Mouse (Mus musculus): Measurements from ENCODE around the gene Etl4.

DNA sequence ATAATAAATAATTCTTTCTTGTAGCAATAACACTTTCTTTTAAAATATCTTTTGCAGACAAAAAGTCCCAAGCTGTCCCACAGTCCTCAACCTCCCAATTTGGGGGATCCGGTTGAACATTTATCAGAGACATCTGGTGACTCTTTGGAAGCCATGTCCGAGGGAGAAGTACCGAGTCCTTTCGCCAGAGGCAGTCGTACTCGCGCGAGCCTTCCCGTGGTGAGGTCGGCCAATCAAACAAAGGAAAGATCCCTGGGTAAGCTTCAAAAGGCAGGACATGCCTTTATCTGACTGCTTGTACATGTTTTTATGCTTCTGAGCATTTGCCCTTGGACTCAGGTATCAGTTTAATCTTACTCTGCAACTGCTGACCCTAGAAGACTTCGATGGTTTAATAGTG lies 752.3 kb downstream of the Etl4 start:
- TF ChIP-seq POLR2A (IDR thresholded peaks at IDR 0.05; ENCODE audit: extremely low read depth, insufficient read depth, low read length): no peak
- TF ChIP-seq CTCF (IDR thresholded peaks at IDR 0.05; ENCODE audit: low read depth, low read length): no peak
